Comparison of ENCODE assay signal across 24 mouse cellular contexts in the genomic region with DNA sequence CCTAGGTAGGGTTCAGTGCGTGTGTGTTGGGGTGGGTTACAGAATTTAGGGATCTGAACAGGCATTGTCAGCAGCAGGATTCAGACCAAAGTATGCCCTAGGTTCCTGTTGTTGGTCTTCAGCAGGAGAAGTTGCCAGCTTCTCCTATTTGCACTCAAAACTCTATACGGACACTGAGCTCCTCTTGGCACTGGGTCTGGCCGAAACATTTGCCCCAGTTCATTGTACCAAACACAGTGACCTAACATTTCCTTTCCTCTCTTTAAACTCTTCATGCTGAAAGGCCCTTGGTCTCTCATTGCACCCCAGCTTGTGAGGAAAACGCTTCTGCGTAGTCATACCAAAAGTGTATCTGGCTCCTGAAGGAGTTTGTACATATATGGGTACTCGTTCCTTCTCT.
"Had no signal": no experiment of that assay in that cellular context is flagged by ENCODE, and none has a peak within 500 bp of the region (broad histone marks: within the 10 kb centered on the region; RNA-seq: fewer than 3 reads in every experiment).

No protein-coding gene starts in this region.

- H3K27ac ChIP-seq: heart, adult 2 months; heart, embryonic 10.5 days; hindbrain, embryonic 10.5 days; hindbrain, embryonic 12.5 days; hindbrain, embryonic 14.5 days; layer of hippocampus, adult 2 months; left cerebral cortex, adult 2 months; limb, embryonic 10.5 days; limb, embryonic 12.5 days; liver, embryonic 13.5 days had no signal

- DNase-seq: gastrocnemius, postnatal 14 days; heart, adult 2 months; heart, postnatal 10 days; heart, postnatal 4 days; kidney, adult 18-20 months; kidney, adult 8-10 months; kidney, postnatal 10 days; kidney, postnatal 25 days; kidney, postnatal 4 days; liver; liver, embryonic 13.5 days had no signal

- H3K27me3 ChIP-seq: heart, embryonic 12.5 days; limb, embryonic 12.5 days; liver, embryonic 13.5 days had no signal

- H3K9ac ChIP-seq: heart, embryonic 12.5 days; hindbrain, embryonic 12.5 days; hindbrain, embryonic 14.5 days; limb, embryonic 12.5 days; liver, embryonic 13.5 days had no signal

- H3K36me3 ChIP-seq: limb, embryonic 10.5 days had no signal

- H3K9me3 ChIP-seq: heart, embryonic 10.5 days; heart, embryonic 12.5 days; hindbrain, embryonic 10.5 days; hindbrain, embryonic 12.5 days; limb, embryonic 10.5 days; limb, embryonic 12.5 days; liver, embryonic 13.5 days had no signal

- H3K4me3 ChIP-seq: heart, adult 2 months; heart, embryonic 10.5 days; heart, embryonic 12.5 days; hindbrain, embryonic 10.5 days; hindbrain, embryonic 12.5 days; layer of hippocampus, adult 2 months; left cerebral cortex, adult 2 months; limb, embryonic 10.5 days; limb, embryonic 12.5 days; liver, embryonic 13.5 days had no signal

- ATAC-seq: hindbrain, embryonic 16.5 days; inflammation-experienced regulatory T-cells, adult 6 months; intestine, embryonic 16.5 days had no signal

- H3K4me2 ChIP-seq: heart, embryonic 12.5 days; hindbrain, embryonic 12.5 days; hindbrain, embryonic 14.5 days; limb, embryonic 12.5 days; liver, embryonic 11.5 days; liver, embryonic 13.5 days had no signal
